ENCODE assay signal across 18 mouse cellular contexts in the genomic region with DNA sequence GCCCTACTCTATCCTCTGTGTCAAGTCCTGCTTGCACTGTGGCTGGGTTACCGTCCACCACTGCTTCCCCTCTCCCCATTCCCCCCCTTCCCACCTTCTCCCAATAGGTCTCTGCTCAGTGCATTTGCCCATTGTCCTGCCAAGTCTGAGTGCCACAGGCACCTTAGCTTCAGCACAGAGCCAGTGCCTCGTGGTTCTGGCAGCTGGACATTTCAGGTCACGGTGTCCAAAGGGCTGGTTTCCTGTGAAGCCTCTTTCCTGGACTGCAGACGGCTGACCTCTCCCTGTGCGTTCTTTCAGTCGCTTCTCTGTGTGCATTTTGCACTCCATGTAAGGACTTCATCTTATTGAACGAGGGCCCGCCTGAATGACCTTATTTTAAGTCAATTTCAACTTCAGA. TPM values are rescaled to one million over a fixed set of nuclear protein-coding genes. Genes with fewer than 3 reads are reported as not detected.
DNase-seq lines count a peak whose midpoint lies in the region; ATAC-seq and TF ChIP-seq lines count a peak whose summit lies in the region.
"Had no signal": no experiment of that assay in that cellular context is flagged by ENCODE, and none has a peak within 500 bp of the region (broad histone marks: within the 10 kb centered on the region; RNA-seq: fewer than 3 reads in every experiment).

No protein-coding gene starts in this region.

- DNase-seq in heart, adult 2 months = peak; percentile 38 to 52
- DNase-seq in heart, adult 8-10 months (ENCODE audit: low spot score) = no peak
- DNase-seq in liver, adult 2 months (ENCODE audit: extremely low read depth, low read depth, low spot score) = peak; percentile 19
- peak; percentile 36 to 45 for DNase-seq in heart, postnatal 10 days
- DNase-seq in layer of hippocampus, adult 11-12 months (ENCODE audit: low spot score) = no peak
- DNase-seq in c-Kit-positive CD71-positive TER-119-positive erythroid progenitor cells, embryonic 14.5 days (ENCODE audit: low spot score) = no peak
- DNase-seq: adrenal gland, adult 8-10 months; cerebellum, adult 18-20 months; cerebellum, adult 9-11 months; cerebellum, postnatal 36 days; gastrocnemius, postnatal 14 days; kidney, adult 9 months had no signal

- H3K9ac ChIP-seq in heart, adult 2 months (ENCODE audit: low read depth, low read length) = no peak overlapping the region
- H3K9ac ChIP-seq in liver, adult 2 months (ENCODE audit: low read depth, low read length) = no peak overlapping the region
- no peak overlapping the region for H3K9ac ChIP-seq in liver, embryonic 12.5 days
- H3K9ac ChIP-seq: embryonic facial prominence, embryonic 13.5 days; forebrain, embryonic 12.5 days; hindbrain, embryonic 15.5 days had no signal

- intact Hi-C loops in heart, adult 2 months (cut with DNase I) = no loop called here
- intact Hi-C loops in heart, postnatal 10 days (cut with DNase I) = no loop called here

- peaks cover 5% of the 10 kb centered on the region for H3K4me1 ChIP-seq in heart, adult 2 months (ENCODE audit: control insufficient read depth, insufficient read depth, low read length)
- H3K4me1 ChIP-seq in liver, adult 2 months (ENCODE audit: control insufficient read depth, insufficient read depth, low read length) = no peaks in the 10 kb centered on the region
- H3K4me1 ChIP-seq in liver, embryonic 12.5 days = no peaks in the 10 kb centered on the region
- H3K4me1 ChIP-seq: embryonic facial prominence, embryonic 13.5 days; forebrain, embryonic 12.5 days; hindbrain, embryonic 15.5 days had no signal

- H3K9me3 ChIP-seq in liver, embryonic 12.5 days (replicated peaks) = no peaks in the 10 kb centered on the region
- H3K9me3 ChIP-seq: embryonic facial prominence, embryonic 13.5 days; forebrain, embryonic 12.5 days; hindbrain, embryonic 15.5 days had no signal

- no peak for ATAC-seq in liver, embryonic 12.5 days
- ATAC-seq: forebrain, embryonic 16.5 days; intestine, embryonic 16.5 days had no signal

- no peaks in the 10 kb centered on the region; the same call in 1 of the 2 replicates for H3K36me3 ChIP-seq in heart, adult 2 months (ENCODE audit: control insufficient read depth, insufficient read depth, low read length)
- no peaks in the 10 kb centered on the region for H3K36me3 ChIP-seq in liver, adult 2 months (ENCODE audit: control insufficient read depth, insufficient read depth, low read length)
- H3K36me3 ChIP-seq in liver, embryonic 12.5 days = no peaks in the 10 kb centered on the region
- H3K36me3 ChIP-seq: embryonic facial prominence, embryonic 13.5 days; forebrain, embryonic 12.5 days; hindbrain, embryonic 15.5 days had no signal

- WGBS in heart, adult 2 months = 29% methylated on average over 8 of the region's 8 CpGs
- 65% methylated on average over 8 of the region's 8 CpGs for WGBS in liver, adult 2 months
- 63% methylated on average over 8 of the region's 8 CpGs for WGBS in liver, embryonic 12.5 days (ENCODE audit: insufficient replicate concordance)

- H3K4me3 ChIP-seq in heart, adult 2 months = no peak overlapping the region
- H3K4me3 ChIP-seq in liver, adult 2 months (ENCODE audit: insufficient read depth, low read depth, low read length) = no peak overlapping the region
- H3K4me3 ChIP-seq in liver, embryonic 12.5 days = no peak overlapping the region
- H3K4me3 ChIP-seq: embryonic facial prominence, embryonic 13.5 days; forebrain, embryonic 12.5 days; hindbrain, embryonic 15.5 days had no signal

- peak; percentile 82; the same call in 1 of the 2 replicates for TF ChIP-seq EP300 in heart, adult 2 months (IDR thresholded peaks at IDR 0.05; ENCODE audit: insufficient read depth, low read depth, low read length)

- no peak overlapping the region for H3K27ac ChIP-seq in heart, adult 2 months
- no peak overlapping the region for H3K27ac ChIP-seq in liver, adult 2 months (replicated peaks; ENCODE audit: insufficient read depth, low read depth, low read length)
- no peak overlapping the region for H3K27ac ChIP-seq in liver, embryonic 12.5 days
- H3K27ac ChIP-seq: embryonic facial prominence, embryonic 13.5 days; forebrain, embryonic 12.5 days; hindbrain, embryonic 15.5 days had no signal

- no peak for TF ChIP-seq CTCF in heart, adult 2 months (IDR thresholded peaks at IDR 0.05)
- TF ChIP-seq CTCF in liver, adult 2 months (IDR thresholded peaks at IDR 0.05; ENCODE audit: low read depth, low read length) = no peak

- H3K27me3 ChIP-seq in heart, adult 2 months (ENCODE audit: control insufficient read depth, insufficient read depth, low read length) = no peaks in the 10 kb centered on the region
- H3K27me3 ChIP-seq in liver, adult 2 months (ENCODE audit: control insufficient read depth, insufficient read depth, low read length) = no peaks in the 10 kb centered on the region
- H3K27me3 ChIP-seq in liver, embryonic 12.5 days (replicated peaks) = no peaks in the 10 kb centered on the region
- H3K27me3 ChIP-seq: embryonic facial prominence, embryonic 13.5 days; forebrain, embryonic 12.5 days; hindbrain, embryonic 15.5 days had no signal

- H3K79me2 ChIP-seq in heart, adult 2 months (replicated peaks; ENCODE audit: control insufficient read depth, insufficient read depth, low read length) = no peaks in the 10 kb centered on the region
- no peaks in the 10 kb centered on the region for H3K79me2 ChIP-seq in liver, adult 2 months (ENCODE audit: control insufficient read depth, insufficient read depth, low read length)

- 0 out of 2 replicates have a peak, but pooled peaks have one; percentile 22 for TF ChIP-seq POLR2A in heart, adult 2 months (IDR thresholded peaks at IDR 0.05; ENCODE audit: insufficient read depth, low read depth, low read length)
- no peak for TF ChIP-seq POLR2A in liver, adult 2 months (IDR thresholded peaks at IDR 0.05; ENCODE audit: extremely low read depth, insufficient read depth, low read length)

- no peak overlapping the region for H3K4me2 ChIP-seq in liver, embryonic 12.5 days
- H3K4me2 ChIP-seq: embryonic facial prominence, embryonic 13.5 days; forebrain, embryonic 12.5 days; hindbrain, embryonic 15.5 days had no signal

RNA-seq across cellular contexts. Expression of gene Nhlrc1, which starts 26.7 kb away (rescaled TPM):
- total RNA-seq in heart, adult 2 months (2021) = 1 to 10 TPM; 6.6 to 6.8 TPM
- 6.1 and 8.6 TPM in 2 replicates for polyA plus RNA-seq in heart, adult 2 months (2012; rRNA removed)
- total RNA-seq in heart, adult 8-10 months (2022) = 1 to 10 TPM; 6.5 to 7.1 (median 6.7) TPM
- 0.40 and 0.83 TPM in 2 replicates for total RNA-seq in liver, adult 2 months (2014; rRNA removed)
- 1.8 and 2.9 TPM in 2 replicates for polyA plus RNA-seq in liver, adult 2 months (2012; rRNA removed)
- polyA plus RNA-seq in liver, embryonic 12.5 days (2016; fragmentation: Nextera tagmentation; extraction: Ambion mirVana) = 0.90 and 1.0 TPM in 2 replicates
- total RNA-seq in heart, postnatal 10 days (2021) = 1 to 10 TPM; 5.0 to 5.6 TPM

RNA-seq across cellular contexts. Expression of gene Kdm1b, which starts 55.4 kb away (rescaled TPM):
- total RNA-seq in heart, adult 2 months (2021) = 10 to 100 TPM in 1 of 2 experiments, 1 to 10 TPM in 1; 8.9 to 10.5 TPM
- polyA plus RNA-seq in heart, adult 2 months (2012; rRNA removed) = 5.0 and 8.6 TPM in 2 replicates
- total RNA-seq in heart, adult 8-10 months (2022) = 10 to 100 TPM in 3 of 4 experiments, 1 to 10 TPM in 1; 9.0 to 12.2 (median 11.1) TPM
- 17.5 and 21.1 TPM in 2 replicates for total RNA-seq in liver, adult 2 months (2014; rRNA removed)
- polyA plus RNA-seq in liver, adult 2 months (2012; rRNA removed) = 7.4 and 9.3 TPM in 2 replicates
- polyA plus RNA-seq in liver, embryonic 12.5 days (2016; fragmentation: Nextera tagmentation; extraction: Ambion mirVana) = 4.1 and 4.8 TPM in 2 replicates
- total RNA-seq in heart, postnatal 10 days (2021) = 1 to 10 TPM; 8.3 to 9.4 TPM

RNA-seq across cellular contexts. Expression of gene Tpmt, which starts 56.6 kb away (rescaled TPM):
- total RNA-seq in heart, adult 2 months (2021) = 1 to 10 TPM; 3.0 to 6.6 TPM
- 3.1 and 4.2 TPM in 2 replicates for polyA plus RNA-seq in heart, adult 2 months (2012; rRNA removed)
- total RNA-seq in heart, adult 8-10 months (2022) = 1 to 10 TPM; 2.9 to 7.7 (median 4.4) TPM
- 33.0 and 45.4 TPM in 2 replicates for total RNA-seq in liver, adult 2 months (2014; rRNA removed)
- 13.9 and 18.9 TPM in 2 replicates for polyA plus RNA-seq in liver, adult 2 months (2012; rRNA removed)
- 10.0 and 10.1 TPM in 2 replicates for polyA plus RNA-seq in liver, embryonic 12.5 days (2016; fragmentation: Nextera tagmentation; extraction: Ambion mirVana)
- total RNA-seq in heart, postnatal 10 days (2021) = 10 to 100 TPM in 1 of 2 experiments, 1 to 10 TPM in 1; 8.1 to 10.0 TPM

RNA-seq across cellular contexts. Expression of gene Kif13a, which starts 58.3 kb away (rescaled TPM):
- 100 to 1,000 TPM; 108 to 113 TPM for total RNA-seq in heart, adult 2 months (2021)
- 49.8 and 75.4 TPM in 2 replicates for polyA plus RNA-seq in heart, adult 2 months (2012; rRNA removed)
- 100 to 1,000 TPM; 113 to 126 (median 121) TPM for total RNA-seq in heart, adult 8-10 months (2022)
- 10.5 and 11.1 TPM in 2 replicates for total RNA-seq in liver, adult 2 months (2014; rRNA removed)
- polyA plus RNA-seq in liver, adult 2 months (2012; rRNA removed) = 6.6 TPM in 2 replicates
- polyA plus RNA-seq in liver, embryonic 12.5 days (2016; fragmentation: Nextera tagmentation; extraction: Ambion mirVana) = 6.9 and 7.8 TPM in 2 replicates
- 100 to 1,000 TPM in 1 of 2 experiments, 10 to 100 TPM in 1; 98.7 to 101 TPM for total RNA-seq in heart, postnatal 10 days (2021)

Comparison
In these comparisons a context has a peak if more than half of its experiments do, and no peak if none do; other contexts are left out.
1. DNase-seq: peak in heart, adult 2 months (2 of 2), liver, adult 2 months (single experiment) and heart, postnatal 10 days (2 of 2); none in heart, adult 8-10 months (single experiment), layer of hippocampus, adult 11-12 months (single experiment) and c-Kit-positive CD71-positive TER-119-positive erythroid progenitor cells, embryonic 14.5 days (single experiment).